Mouse (Mus musculus): ENCODE measurements around the gene Slc22a22. TPM values are rescaled to one million over a fixed set of nuclear protein-coding genes. Genes with fewer than 3 reads are reported as not detected.

Slc22a22 gene
- polyA plus RNA-seq, 1 experiment, result not detected

DNA sequence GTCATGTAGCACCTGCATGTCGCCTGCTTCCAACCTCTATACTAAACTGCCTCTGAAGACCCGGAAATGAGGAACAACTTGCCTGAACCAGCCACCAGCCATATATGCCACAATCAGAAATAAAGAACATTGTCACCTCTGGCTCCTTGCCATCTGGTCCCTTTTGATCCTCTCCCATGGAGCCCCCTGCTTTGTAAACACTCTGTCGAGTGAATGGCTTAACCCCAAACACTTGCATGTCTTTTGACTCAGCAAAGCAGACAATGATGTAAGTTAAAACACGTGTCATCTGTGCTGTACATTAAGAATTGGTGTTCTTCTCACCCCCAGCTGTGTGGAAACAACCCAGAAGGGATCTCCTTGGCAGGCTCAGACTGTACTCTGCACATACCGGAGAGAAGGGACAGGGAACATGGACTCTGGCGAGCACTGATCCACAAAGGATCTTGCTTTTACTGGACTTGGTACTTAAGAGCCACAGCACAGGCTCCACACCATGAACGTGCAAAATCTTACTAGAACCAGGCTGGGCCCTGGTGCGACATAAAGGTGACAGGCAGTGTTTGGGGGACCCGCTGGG, 26.8 kb upstream of the Slc22a22 start:
- no peak for DNase-seq
- Histone ChIP-seq H3K4me3 (ENCODE audit: control insufficient read depth, insufficient read depth, low read length) (no peak overlapping the region), H3K27ac (ENCODE audit: control insufficient read depth, insufficient read depth, low read length) (no peak overlapping the region), H3K27me3 (ENCODE audit: control insufficient read depth, insufficient read depth, low read length) (no peaks in the 10 kb centered on the region), H3K36me3 (ENCODE audit: control insufficient read depth, insufficient read depth, low read length) (no peaks in the 10 kb centered on the region), H3K4me1 (replicated peaks; ENCODE audit: control insufficient read depth, insufficient read depth, low read length) (no peaks in the 10 kb centered on the region)
- TF ChIP-seq POLR2A (IDR thresholded peaks at IDR 0.05; ENCODE audit: control insufficient read depth, extremely low read depth, insufficient read depth, low read length, poor library complexity), result no peak
- no peak for TF ChIP-seq CTCF (IDR thresholded peaks at IDR 0.05; ENCODE audit: borderline replicate concordance, control insufficient read depth, extremely low read depth, insufficient read depth, low read length, poor library complexity)
- WGBS, result 61% methylated on average over 9 of the region's 9 CpGs

- no peak overlapping the region for H3K4me3 ChIP-seq (ENCODE audit: control insufficient read depth, insufficient read depth, low read length)
- no peak overlapping the region for H3K27ac ChIP-seq (ENCODE audit: control insufficient read depth, insufficient read depth, low read length)
- no peak for DNase-seq
- no peak for TF ChIP-seq POLR2A (IDR thresholded peaks at IDR 0.05; ENCODE audit: control insufficient read depth, extremely low read depth, insufficient read depth, low read length, poor library complexity)
- TF ChIP-seq CTCF (IDR thresholded peaks at IDR 0.05; ENCODE audit: borderline replicate concordance, control insufficient read depth, extremely low read depth, insufficient read depth, low read length, poor library complexity), result no peak
- H3K36me3 ChIP-seq (ENCODE audit: control insufficient read depth, insufficient read depth, low read length), result no peaks in the 10 kb centered on the region
- WGBS, result 97% methylated on average over 3 of the region's 3 CpGs
- H3K27me3 ChIP-seq (ENCODE audit: control insufficient read depth, insufficient read depth, low read length), result no peaks in the 10 kb centered on the region
- no peaks in the 10 kb centered on the region for H3K4me1 ChIP-seq (replicated peaks; ENCODE audit: control insufficient read depth, insufficient read depth, low read length)
Observed at GRCm38 (mm10) chr15:57503656-57504055, 26.2 kb upstream of the Slc22a22 start.

DNA sequence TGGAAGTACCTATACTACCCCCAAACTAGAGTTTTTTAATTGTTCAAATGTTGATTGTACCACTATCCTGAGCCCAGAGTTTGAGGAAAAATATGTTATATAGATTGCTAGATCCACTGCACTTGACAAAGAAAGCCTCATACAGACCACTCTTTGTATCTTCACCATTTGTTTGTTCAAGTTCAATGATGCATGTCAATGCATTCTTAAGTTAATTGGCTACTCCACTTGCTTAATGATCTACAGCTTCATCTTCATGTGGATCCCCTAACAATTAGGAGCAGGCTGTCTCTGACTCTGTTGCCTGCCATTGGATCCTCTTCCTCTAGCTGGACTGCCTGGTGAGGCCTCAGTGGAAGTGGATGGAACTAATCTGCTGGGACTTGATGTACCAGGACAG, 24.1 kb upstream of the Slc22a22 start:
- no peaks in the 10 kb centered on the region for H3K4me1 ChIP-seq (replicated peaks; ENCODE audit: control insufficient read depth, insufficient read depth, low read length)
- H3K36me3 ChIP-seq (ENCODE audit: control insufficient read depth, insufficient read depth, low read length), result no peaks in the 10 kb centered on the region
- no peak for DNase-seq
- H3K27me3 ChIP-seq (ENCODE audit: control insufficient read depth, insufficient read depth, low read length), result no peaks in the 10 kb centered on the region
- H3K27ac ChIP-seq (ENCODE audit: control insufficient read depth, insufficient read depth, low read length), result no peak overlapping the region
- H3K4me3 ChIP-seq (ENCODE audit: control insufficient read depth, insufficient read depth, low read length), result no peak overlapping the region
- no peak for TF ChIP-seq POLR2A (IDR thresholded peaks at IDR 0.05; ENCODE audit: control insufficient read depth, extremely low read depth, insufficient read depth, low read length, poor library complexity)
- no peak for TF ChIP-seq CTCF (IDR thresholded peaks at IDR 0.05; ENCODE audit: borderline replicate concordance, control insufficient read depth, extremely low read depth, insufficient read depth, low read length, poor library complexity)

- DNase-seq, result no peak
- TF ChIP-seq POLR2A (IDR thresholded peaks at IDR 0.05; ENCODE audit: control insufficient read depth, extremely low read depth, insufficient read depth, low read length, poor library complexity) (no peak), CTCF (IDR thresholded peaks at IDR 0.05; ENCODE audit: borderline replicate concordance, control insufficient read depth, extremely low read depth, insufficient read depth, low read length, poor library complexity) (no peak)
- no peak overlapping the region for H3K4me3 ChIP-seq (ENCODE audit: control insufficient read depth, insufficient read depth, low read length)
- no peaks in the 10 kb centered on the region for H3K4me1 ChIP-seq (replicated peaks; ENCODE audit: control insufficient read depth, insufficient read depth, low read length)
- no peaks in the 10 kb centered on the region for H3K36me3 ChIP-seq (ENCODE audit: control insufficient read depth, insufficient read depth, low read length)
- 89% methylated on average over 2 of the region's 2 CpGs for WGBS
- no peak overlapping the region for H3K27ac ChIP-seq (ENCODE audit: control insufficient read depth, insufficient read depth, low read length)
- H3K27me3 ChIP-seq (ENCODE audit: control insufficient read depth, insufficient read depth, low read length), result no peaks in the 10 kb centered on the region
Observed at GRCm38 (mm10) chr15:57496106-57496505, 18.7 kb upstream of the Slc22a22 start.

- Histone ChIP-seq H3K36me3 (ENCODE audit: control insufficient read depth, insufficient read depth, low read length) (no peaks in the 10 kb centered on the region), H3K4me3 (ENCODE audit: control insufficient read depth, insufficient read depth, low read length) (no peak overlapping the region), H3K27ac (ENCODE audit: control insufficient read depth, insufficient read depth, low read length) (no peak overlapping the region), H3K27me3 (ENCODE audit: control insufficient read depth, insufficient read depth, low read length) (no peaks in the 10 kb centered on the region), H3K4me1 (replicated peaks; ENCODE audit: control insufficient read depth, insufficient read depth, low read length) (no peaks in the 10 kb centered on the region)
- no peak for DNase-seq
- 84% methylated on average over 2 of the region's 2 CpGs for WGBS
- TF ChIP-seq CTCF (IDR thresholded peaks at IDR 0.05; ENCODE audit: borderline replicate concordance, control insufficient read depth, extremely low read depth, insufficient read depth, low read length, poor library complexity) (no peak), POLR2A (IDR thresholded peaks at IDR 0.05; ENCODE audit: control insufficient read depth, extremely low read depth, insufficient read depth, low read length, poor library complexity) (no peak)
Observed at GRCm38 (mm10) chr15:57482509-57482908, 5.1 kb upstream of the Slc22a22 start.

- DNase-seq, result no peak
- 84% methylated on average over 3 of the region's 3 CpGs for WGBS
- no peaks in the 10 kb centered on the region for H3K27me3 ChIP-seq (ENCODE audit: control insufficient read depth, insufficient read depth, low read length)
- no peaks in the 10 kb centered on the region for H3K4me1 ChIP-seq (replicated peaks; ENCODE audit: control insufficient read depth, insufficient read depth, low read length)
- no peaks in the 10 kb centered on the region for H3K36me3 ChIP-seq (ENCODE audit: control insufficient read depth, insufficient read depth, low read length)
- H3K4me3 ChIP-seq (ENCODE audit: control insufficient read depth, insufficient read depth, low read length), result no peak overlapping the region
- TF ChIP-seq POLR2A (IDR thresholded peaks at IDR 0.05; ENCODE audit: control insufficient read depth, extremely low read depth, insufficient read depth, low read length, poor library complexity) (no peak), CTCF (IDR thresholded peaks at IDR 0.05; ENCODE audit: borderline replicate concordance, control insufficient read depth, extremely low read depth, insufficient read depth, low read length, poor library complexity) (no peak)
- no peak overlapping the region for H3K27ac ChIP-seq (ENCODE audit: control insufficient read depth, insufficient read depth, low read length)
Observed at GRCm38 (mm10) chr15:57471648-57472047, 5.8 kb downstream of the Slc22a22 start.

GRCm38 (mm10) chr15:57465996-57466395, 11.4 kb downstream of the Slc22a22 start:
- Histone ChIP-seq H3K4me3 (ENCODE audit: control insufficient read depth, insufficient read depth, low read length) (no peak overlapping the region), H3K27ac (ENCODE audit: control insufficient read depth, insufficient read depth, low read length) (no peak overlapping the region), H3K27me3 (ENCODE audit: control insufficient read depth, insufficient read depth, low read length) (no peaks in the 10 kb centered on the region), H3K4me1 (replicated peaks; ENCODE audit: control insufficient read depth, insufficient read depth, low read length) (no peaks in the 10 kb centered on the region), H3K36me3 (ENCODE audit: control insufficient read depth, insufficient read depth, low read length) (no peaks in the 10 kb centered on the region)
- no peak for TF ChIP-seq CTCF (IDR thresholded peaks at IDR 0.05; ENCODE audit: borderline replicate concordance, control insufficient read depth, extremely low read depth, insufficient read depth, low read length, poor library complexity)
- TF ChIP-seq POLR2A (IDR thresholded peaks at IDR 0.05; ENCODE audit: control insufficient read depth, extremely low read depth, insufficient read depth, low read length, poor library complexity), result no peak
- DNase-seq, result no peak
